Mouse (Mus musculus): ENCODE data around the gene Gpha2.

DNA sequence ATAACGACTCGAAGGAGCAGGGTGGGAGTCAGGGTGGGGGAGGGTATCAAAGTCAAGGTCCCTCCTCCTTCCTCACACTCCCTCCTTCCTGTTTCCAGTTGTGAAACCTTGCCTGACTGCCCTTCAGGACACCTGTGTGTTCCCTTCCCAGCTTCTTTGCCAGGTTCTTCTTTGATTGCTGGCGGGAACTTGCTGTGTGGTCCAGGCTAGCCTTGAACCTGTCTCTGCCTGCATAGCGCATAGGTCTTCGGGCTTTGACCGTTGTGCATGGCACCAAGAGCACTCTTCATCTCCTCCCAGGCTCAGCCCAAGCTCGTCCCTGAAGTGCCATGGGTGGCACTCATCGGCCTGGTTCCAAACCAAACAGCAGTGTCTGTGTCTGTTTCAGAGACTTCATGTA, 38.8 kb downstream of the Gpha2 start:
- TF ChIP-seq CTCF (conservative IDR thresholded peaks at IDR 0.05; ENCODE audit: insufficient read depth, insufficient read length, low read depth, low read length) (no peak), POLR2A (IDR thresholded peaks at IDR 0.05; ENCODE audit: low read depth, low read length) (no peak)
